Mouse (Mus musculus) CD8-positive naive resting alpha-beta T cell, adult 2 months (primary cell): ENCODE results near the gene Gm10553.
"Not testable (repeated sequence)": the region's sequence is repeated elsewhere in the genome, so short reads cannot be mapped to it uniquely, and the experiment has no call there.

ENCODE experiments used
- DNase-seq, 2 experiments: peaks; one replicate each; pipeline ENCODE4 v3.0.0; 2022; ENCODE audit warnings: low read depth in 2 of 2, low spot score in 2 of 2

The Gm10553 gene

DNA sequence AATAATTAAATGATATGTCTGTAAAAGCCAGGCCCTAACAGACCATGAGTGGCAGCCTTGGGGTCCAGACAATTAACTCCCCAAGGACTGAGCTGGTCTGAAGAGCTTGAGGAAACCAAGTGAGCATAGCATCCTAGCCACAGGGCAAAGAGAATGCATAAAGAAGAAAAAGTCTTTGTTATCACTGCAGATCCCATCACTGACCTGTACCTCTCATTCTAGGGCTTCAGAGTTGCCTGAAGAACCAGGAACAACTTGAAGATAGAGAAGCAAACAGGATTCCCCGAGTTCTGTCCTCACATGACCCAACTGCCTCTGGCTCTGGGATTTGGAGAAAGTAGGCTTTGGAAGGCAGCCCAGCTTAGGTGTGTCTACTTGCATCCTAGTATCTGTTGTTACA is at the start of gene Gm10553:
Gene Gm10553 (plus strand): TSS at position 301 of the 400 bp plus-strand sequence.
- not testable (repeated sequence) for DNase-seq

DNA sequence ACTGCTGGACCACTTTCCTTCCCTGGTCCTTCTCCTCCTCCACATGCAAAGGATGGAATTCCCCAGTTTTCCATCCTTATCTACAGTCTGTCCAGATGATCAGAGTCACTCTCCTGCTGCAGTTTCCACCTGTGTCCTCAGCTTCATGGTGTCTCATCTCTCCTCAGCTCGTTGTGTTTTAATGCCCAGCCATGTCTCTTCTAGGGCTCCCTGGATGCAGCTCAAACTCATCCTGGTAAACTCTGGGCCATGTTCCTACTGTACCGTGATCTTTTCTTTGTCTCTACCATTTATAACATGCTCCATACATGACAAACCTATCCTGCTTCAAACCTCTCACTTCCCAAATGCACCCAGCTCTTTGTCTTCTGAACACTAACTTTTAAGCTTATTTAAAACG is 28.3 kb upstream of the Gm10553 start:
- not testable (repeated sequence) for DNase-seq

DNA sequence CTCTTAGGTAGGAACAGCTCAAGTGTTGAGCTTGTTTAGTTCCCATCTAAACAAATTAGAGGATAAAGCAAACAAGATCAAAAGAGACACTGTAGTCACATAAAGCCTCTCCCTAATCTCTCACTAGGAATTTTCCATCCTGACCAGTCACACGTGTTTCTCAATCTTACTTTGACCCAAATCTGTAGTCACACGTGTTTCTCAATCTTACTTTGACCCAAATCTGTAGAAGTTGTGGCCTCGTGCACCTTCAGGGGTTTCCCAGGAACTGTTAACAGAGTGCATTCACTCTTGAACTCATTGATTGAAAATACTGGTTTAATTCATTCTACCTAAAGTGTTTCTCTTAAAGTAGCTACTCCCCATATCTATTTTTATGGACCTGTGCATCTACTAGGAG is 26.9 kb upstream of the Gm10553 start:
- DNase-seq: not testable (repeated sequence)

DNA sequence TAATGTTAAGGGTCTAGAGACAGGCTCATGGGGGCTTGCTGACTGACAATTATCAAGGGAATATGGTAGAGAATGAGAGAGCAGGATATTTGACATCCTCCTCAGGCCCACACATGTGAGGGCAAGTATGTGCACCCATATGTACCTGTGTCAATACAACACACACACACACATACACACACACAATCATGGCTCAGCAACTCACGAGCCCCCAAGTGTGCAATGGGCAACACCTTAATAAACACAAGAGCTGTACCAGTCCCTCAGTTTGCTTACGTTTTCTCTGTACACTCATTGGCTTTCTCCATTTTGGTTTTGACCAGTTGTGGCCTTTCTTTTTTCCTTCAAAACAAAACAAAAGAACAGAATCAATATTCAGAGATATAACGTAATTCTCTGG is 15.2 kb upstream of the Gm10553 start:
- DNase-seq: not testable (repeated sequence)

DNA sequence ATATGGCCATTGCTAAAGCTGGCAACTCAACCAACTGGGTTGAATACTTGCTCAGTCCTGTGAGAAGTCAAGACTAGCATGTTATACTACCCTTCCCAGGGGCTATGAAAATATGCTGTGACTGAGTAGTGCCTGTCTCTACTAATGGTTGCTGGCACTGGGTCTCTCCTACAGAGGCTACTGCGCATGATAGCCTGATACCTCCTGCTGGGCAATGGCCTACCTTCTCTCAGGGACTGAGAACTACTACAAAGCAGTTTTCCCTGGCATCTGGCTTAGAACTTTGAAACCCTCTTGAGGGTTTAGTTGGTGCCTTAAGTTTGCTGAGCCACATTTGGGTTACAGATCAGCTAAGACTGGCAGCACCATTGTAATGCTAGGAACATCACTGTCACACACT is 13.8 kb upstream of the Gm10553 start:
- DNase-seq: not testable (repeated sequence)

DNA sequence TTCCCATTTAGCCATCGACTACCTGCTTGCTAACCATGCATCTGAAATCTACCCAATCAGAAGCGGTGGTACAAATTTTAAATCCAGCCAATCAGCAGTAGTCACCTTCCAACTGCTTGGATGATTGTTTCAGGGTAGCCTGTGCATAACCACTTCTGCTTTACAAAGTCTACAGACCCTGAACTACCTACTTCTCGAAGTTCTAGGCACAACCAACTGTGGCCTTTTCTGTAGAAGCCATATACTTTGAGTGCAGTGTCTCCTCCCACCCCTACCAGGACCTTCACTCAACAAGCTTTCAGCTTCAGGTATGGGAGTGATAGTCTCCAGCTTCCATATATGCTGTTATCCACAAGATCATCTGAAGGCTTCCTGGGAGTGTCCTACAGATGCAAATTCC is 7.8 kb upstream of the Gm10553 start:
- DNase-seq: not testable (repeated sequence)

DNA sequence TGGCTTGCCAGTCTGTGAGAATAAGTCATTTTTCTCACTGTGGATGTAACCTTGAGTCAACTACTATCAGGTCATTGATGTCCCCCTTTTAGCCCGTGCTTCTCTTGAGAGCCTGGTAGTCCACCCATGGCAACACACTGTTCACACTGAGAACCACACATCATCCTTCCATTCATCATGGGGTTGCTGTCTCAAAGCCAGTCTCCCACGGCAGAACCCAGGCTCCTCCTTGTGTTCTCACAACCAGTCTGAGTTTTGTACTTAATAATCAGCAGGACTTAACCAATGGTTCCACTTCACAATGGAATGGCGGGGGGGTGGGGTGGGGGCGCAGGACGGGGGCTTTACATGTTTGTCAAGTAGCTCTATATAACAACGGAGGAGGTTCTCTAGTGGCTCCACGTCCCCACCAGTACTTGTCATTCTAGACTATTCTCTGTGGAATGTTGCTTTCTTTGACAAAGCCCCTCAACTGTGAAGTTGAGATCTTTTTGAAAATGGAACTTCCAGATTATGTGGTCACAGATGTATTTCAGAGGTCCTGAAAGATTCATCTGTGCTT is 6.9 kb upstream of the Gm10553 start:
- not testable (repeated sequence) for DNase-seq

DNA sequence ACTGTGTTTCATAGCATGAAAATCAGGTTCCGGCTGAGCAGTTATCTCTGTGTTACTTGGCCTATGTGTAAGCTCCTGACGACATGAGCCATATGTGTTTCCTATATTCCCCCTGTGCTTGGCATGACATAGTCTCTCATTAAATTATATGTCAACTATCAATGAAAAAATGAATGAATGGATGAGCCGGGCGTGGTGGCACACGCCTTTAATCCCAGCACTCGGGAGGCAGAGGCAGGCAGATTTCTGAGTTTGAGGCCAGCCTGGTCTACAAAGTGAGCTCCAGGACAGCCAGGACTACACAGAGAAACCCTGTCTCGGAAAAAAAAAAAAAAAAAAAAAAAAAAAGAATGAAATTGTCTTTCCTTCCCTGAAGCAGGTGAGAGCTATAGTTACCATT is 883 bp upstream of the Gm10553 start:
- not testable (repeated sequence) for DNase-seq

DNA sequence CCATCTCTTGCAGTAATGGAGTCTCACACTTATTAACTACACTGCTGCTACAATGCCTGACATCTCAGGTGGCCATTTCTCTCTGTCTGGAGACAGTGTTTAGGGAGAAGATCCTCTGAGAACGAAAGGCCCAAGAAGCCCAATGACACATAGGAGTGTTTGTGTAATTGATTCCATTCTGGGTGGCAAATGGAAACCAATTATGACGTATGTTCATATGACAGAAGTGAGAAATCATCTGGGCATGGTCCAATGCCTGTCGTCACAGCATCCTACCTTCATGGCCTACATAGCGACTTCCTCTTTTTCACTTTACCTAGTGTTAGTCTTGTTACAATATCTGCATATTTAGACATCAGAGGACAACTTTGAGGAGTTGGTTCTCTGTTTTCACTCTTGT is 1.8 kb downstream of the Gm10553 start:
- DNase-seq: not testable (repeated sequence)

DNA sequence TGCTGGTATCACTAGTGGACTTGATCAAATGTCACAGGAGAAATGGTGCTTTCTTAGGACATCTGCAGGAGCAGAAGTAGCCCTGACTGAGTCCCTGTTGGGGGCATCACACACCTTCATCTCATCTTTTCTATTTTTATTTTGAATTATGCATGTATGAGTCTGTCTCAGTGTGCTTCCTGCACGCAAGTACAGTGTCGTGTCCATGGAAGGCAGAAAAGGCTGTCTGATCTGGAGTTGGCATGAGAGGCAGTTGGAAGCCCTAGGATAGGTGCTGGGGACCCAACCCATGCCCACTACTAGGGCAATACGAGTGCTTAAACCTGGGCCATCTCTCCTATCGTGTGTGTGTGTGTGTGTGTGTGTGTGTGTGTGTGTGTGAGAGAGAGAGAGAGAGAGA is 5.4 kb downstream of the Gm10553 start:
- DNase-seq: not testable (repeated sequence)

DNA sequence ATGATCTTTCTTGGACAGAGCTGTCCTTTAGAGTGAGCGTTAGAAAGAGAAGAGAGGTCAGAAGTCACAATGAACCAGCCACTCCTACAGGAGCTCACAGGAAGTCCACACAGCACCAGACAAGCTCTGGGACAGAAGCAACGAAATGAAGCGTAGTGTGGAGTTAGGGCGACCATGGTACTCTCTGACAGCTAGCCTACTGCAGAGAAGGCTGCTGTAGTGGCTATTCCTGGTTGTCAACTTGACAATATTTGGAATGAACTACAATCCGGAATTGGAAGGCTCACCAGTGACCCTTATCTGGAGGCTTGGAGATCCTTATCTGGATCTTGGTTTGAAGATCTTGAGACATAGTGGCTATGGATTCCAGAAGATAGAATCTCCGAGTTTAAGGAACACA is 6.0 kb downstream of the Gm10553 start:
- not testable (repeated sequence) for DNase-seq

DNA sequence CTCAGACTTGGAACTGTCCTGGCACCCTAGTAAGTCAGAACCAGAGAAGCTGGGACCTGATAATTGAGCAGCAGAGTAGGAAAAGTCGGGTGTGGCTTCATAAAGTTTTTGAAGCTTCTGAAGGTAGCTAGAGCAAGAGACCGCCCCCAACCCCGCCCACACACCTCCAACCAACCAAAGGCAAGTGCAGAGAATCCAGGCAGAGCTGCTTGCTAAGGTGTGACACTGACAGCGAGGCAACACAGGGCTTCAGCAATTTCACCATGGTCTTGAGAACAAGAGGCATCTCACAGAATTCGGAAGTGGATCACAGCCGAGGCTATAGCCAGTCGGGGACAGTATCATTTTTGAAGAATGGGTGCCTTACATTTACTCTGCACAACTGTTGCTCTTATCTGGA is 9.8 kb downstream of the Gm10553 start, which contains the start of gene A530032D15Rik:
Gene A530032D15Rik (minus strand): TSS at position 101 of the 400 bp plus-strand sequence.
- DNase-seq: not testable (repeated sequence)

DNA sequence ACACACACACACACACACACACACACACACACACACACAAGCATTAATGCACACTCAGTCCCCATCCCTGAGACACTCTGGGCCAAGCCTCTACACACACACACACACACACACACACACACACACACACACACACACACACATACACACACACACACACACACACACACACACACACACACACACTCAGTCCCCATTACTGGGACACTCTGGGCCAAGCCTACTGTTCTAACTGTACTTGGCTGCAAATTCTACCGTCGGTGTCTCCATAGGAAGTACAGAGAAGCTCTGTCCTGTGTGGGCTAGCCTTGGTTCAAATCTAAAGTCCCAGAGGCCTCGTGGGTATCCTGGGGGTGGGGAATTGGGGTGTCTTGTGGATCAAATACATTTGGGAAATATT is 10.9 kb downstream of the Gm10553 start:
- not testable (repeated sequence) for DNase-seq

DNA sequence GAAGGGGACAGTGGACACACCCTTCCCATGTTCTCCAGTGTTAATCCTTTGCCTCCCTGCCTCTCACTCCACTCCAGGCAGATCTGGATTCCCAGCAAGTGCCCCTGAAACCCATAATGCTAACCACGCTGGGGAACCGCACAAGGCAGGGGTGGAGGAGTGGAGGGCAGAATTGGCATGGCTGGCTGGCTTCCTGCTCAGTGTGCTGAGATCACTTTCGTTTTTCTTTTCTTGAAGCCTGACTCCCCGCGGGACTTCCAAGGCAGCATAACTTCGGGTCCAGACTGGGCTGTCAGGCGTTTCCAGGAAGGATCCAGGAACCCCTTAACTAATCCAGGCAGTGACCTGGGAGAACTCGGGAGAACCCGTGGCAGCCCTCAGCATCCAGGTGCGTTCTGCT is 11.6 kb downstream of the Gm10553 start:
- DNase-seq: not testable (repeated sequence)

DNA sequence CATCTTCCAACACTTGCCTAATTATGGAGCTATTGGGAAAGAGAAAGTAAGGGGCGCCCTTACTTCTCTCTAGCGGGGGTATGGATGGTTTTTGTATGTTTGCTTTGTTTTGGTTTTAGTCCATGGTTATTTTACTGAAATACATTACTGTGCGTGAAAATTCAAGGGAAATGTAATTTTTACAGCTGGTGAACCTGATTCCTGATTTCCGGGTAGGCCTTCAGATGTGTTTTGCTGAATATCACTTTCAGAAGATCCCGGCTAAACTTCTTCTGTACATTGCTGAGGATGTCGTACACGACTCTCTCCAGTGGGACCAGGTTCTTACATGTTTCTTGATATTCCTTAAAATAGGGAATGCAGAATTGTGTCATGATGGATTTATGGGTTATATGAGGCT is 12.3 kb downstream of the Gm10553 start:
- DNase-seq: not testable (repeated sequence)

DNA sequence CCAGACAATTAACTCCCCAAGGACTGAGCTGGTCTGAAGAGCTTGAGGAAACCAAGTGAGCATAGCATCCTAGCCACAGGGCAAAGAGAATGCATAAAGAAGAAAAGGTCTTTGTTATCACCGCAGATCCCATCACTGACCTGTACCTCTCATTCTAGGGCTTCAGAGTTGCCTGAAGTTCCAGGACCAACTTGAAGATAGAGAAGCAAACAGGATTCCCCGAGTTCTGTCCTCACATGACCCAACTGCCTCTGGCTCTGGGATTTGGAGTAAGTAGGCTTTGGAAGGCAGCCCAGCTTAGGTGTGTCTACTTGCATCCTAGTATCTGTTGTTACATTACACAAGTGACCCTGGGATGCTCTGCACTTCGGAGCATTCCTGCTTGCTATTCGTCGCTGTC is 12.9 kb downstream of the Gm10553 start:
- not testable (repeated sequence) for DNase-seq

DNA sequence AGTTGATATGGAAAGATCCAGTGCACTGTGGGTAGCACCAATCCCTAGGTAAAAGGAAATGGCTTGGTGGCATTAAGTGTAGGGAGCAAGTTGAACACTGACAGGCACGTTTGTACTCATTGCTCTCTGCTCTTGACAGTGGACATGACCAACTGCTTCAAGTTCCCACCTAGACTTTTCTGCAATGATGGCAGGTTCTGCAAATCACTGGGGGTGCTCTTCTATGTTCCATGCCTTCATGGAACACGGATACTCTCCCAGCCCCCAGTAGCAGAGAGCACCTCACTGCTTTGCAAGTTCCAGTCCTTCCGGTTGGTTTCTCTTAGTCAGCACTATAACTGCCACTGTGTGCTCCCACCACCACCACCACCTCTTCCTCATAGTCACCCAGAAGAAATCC is 14.1 kb downstream of the Gm10553 start:
- DNase-seq: not testable (repeated sequence)

DNA sequence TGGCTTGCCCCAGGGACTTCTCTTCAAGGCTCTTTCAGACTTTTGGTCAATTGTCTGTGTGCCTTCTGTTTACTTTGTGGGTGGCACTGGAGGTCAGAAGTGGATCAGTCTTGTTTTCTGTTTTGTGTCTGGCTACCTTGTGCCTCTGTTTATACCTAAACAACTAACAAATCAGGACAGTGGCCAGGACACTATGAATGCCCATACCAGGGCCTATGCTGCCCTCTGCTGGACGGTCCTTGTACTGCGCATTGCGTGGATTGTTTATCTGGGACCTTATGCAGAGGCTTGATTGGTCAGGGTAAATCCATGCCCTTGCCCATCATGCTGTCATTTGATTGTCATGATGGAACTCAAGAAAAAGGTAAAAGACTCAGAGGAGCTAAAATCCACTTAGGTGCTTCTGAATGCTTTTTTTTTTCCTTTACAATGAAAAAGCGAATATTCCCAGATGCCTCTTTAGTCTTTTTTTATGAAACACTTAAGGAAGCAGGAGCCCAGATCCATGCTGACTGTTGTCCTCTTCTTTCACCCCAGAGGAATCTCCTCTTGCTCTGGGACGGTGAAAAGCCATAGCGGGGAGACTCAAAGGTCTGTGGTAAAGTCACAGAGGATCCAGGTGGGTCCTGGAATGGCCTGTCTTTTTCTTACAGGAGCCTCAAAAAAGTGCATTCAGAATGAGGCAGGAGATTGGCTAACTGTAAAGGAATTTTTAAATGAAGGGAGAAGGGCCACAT is 14.9 kb downstream of the Gm10553 start:
- not testable (repeated sequence) for DNase-seq

DNA sequence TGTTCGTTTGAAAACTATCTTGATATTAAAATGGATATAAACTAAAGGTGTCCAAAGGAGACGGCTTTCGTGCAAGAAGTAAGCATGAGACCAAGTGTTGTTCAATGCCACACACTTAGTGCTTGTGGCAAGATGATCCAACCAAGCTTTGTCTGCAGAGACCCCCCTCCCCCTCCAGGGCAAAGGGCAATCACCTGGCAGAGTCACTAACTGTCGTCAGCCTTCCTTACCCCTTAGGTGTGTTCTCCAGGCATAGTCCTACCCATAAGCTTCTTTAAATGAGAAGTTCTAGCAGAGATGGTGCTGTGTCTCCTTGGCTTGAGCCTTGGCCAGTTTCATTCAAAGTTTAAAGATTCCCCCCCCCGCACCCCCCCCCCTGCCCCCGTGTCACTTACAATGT is 17.6 kb downstream of the Gm10553 start:
- DNase-seq: not testable (repeated sequence)

DNA sequence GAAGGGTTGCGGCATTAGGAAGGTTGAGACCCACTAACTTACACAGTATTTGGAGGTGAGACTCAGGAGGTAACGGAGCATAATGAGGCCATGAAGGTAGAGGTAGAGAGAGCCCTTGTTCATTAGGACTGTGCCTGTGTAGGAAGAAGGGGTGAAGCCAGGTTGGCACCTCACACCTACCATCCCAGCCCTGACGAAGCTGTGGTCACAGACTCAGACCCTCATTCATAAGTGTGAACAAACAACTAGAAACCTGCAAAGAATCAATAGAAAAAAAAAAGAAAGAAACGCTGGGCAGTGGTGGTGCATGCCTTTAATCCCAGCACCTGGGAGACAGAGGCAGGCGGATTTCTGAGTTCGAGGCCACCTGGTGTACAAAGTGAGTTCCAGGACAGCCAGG is 18.4 kb downstream of the Gm10553 start:
- DNase-seq: not testable (repeated sequence)

DNA sequence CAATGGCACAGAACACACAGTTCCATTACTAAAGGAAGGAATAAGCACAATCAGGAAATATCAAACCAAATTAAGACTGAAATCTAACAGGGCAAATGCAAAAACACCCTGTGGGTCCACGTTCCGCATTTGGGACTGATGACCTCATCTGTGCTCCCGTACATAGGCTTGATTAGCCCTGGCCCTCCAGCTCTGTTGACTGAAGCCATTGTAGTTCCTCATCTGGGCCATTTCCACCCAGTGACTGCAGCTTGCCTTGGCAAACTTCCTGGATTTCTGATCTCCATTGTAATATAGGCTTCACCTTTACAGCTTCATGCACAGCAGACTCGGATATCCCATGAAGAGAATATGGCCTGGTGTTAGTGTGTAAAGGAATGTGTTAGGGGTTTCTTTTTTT is 21.9 kb downstream of the Gm10553 start:
- DNase-seq: not testable (repeated sequence)

DNA sequence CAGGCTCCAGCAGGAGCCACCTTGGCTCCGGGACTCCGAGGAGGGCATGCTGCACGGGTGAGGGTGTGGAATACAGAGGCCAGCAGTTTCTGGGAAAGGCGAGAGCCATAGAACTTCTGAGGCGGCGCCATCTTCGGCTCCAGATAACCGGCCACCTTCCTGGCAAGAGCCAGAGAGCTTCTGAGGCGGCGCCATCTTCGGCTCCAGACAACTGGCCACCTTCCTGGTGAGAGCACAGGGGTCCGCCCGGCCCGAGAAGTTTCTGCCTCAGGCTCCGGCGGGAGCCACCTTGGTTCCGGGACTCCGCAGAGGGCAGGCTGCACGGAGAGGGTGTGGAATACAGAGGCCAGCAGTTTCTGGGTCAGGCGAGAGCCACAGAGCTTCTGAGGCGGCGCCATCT is 33.7 kb downstream of the Gm10553 start:
- not testable (repeated sequence) for DNase-seq
